Mouse (Mus musculus) heart, embryonic 11.5 days (tissue): ENCODE data around the gene Morc4. TPM values are rescaled to one million over a fixed set of nuclear protein-coding genes. Genes with fewer than 3 reads are reported as not detected.

Experiments used
- ATAC-seq: fragments of 200-750 bp; cut with Nextera tagmentation; replicated peaks from 2 replicates; pipeline ENCODE4 v1.8.0; 2017; ENCODE audit warnings: moderate library complexity; ENCODE audit not compliant: insufficient number of reproducible peaks, low FRiP score, low TSS enrichment
- H3K27ac ChIP-seq: fragments of 300-500 bp; sonication (generic); 2 replicates; pipeline ENCODE4 v1.5.1; 2014; ENCODE audit warnings: mild to moderate bottlenecking, low read depth, low read length
- H3K27me3 ChIP-seq: fragments of 300-500 bp; sonication (generic); 2 replicates; pipeline ENCODE4 v1.6.1; 2014; ENCODE audit warnings: mild to moderate bottlenecking, low read length, mixed read lengths; ENCODE audit not compliant: control insufficient read depth, insufficient read depth
- H3K36me3 ChIP-seq: fragments of 300-500 bp; sonication (generic); 2 replicates; pipeline ENCODE4 v1.6.1; 2014; ENCODE audit warnings: mild to moderate bottlenecking, low read length, moderate library complexity, mixed read lengths; ENCODE audit not compliant: control insufficient read depth, insufficient read depth
- H3K4me1 ChIP-seq: fragments of 300-500 bp; sonication (generic); 2 replicates; pipeline ENCODE4 v1.6.1; 2014; ENCODE audit warnings: low read length; ENCODE audit not compliant: control insufficient read depth, insufficient read depth
- H3K4me2 ChIP-seq: fragments of 300-500 bp; sonication (generic); 2 replicates; pipeline ENCODE4 v1.6.1; 2014; ENCODE audit warnings: mild to moderate bottlenecking, moderate library complexity
- H3K4me3 ChIP-seq: fragments of 300-500 bp; sonication (generic); 2 replicates; pipeline ENCODE4 v1.5.1; 2014; ENCODE audit warnings: low read depth, low read length
- H3K9ac ChIP-seq: fragments of 300-500 bp; sonication (generic); 2 replicates; pipeline ENCODE4 v1.6.1; 2014; ENCODE audit warnings: mild to moderate bottlenecking, low read depth, low read length, moderate library complexity
- H3K9me3 ChIP-seq: fragments of 300-500 bp; sonication (generic); replicated peaks from 2 replicates; pipeline ENCODE4 v1.6.1; 2016; ENCODE audit warnings: low read length; ENCODE audit not compliant: control insufficient read depth
- WGBS: fragments of 180-500 bp; shearing (Covaris S2); extraction: QIAGEN DNeasy Blood & Tissue Kit; methylation state at CpG from one replicate; pipeline ENCODE4 v1.1.7; 2014; ENCODE audit not compliant: insufficient replicate concordance; 5-methylcytosine and 5-hydroxymethylcytosine counted together
- polyA plus RNA-seq: library from polyadenylated mRNA; unstranded; fragments of >200 nt; fragmentation: Nextera tagmentation; extraction: Ambion mirVana; gene quantifications from 2 replicates; pipeline ENCODE4 v1.2.1, GENCODE M21; 2014

Gene Morc4
- 10.2 and 10.3 TPM in 2 replicates for polyA plus RNA-seq

- no peaks in the 10 kb centered on the region for H3K27me3 ChIP-seq
- 20% methylated on average over 74 of the region's 87 CpGs for WGBS
- H3K27ac ChIP-seq: no peak within 1 kb of the TSS
- ATAC-seq: peak; percentile 84
- H3K4me1 ChIP-seq: no peaks in the 10 kb centered on the region
- peak within 1 kb of the TSS; percentile 73 for H3K4me2 ChIP-seq
- H3K4me3 ChIP-seq: peak within 1 kb of the TSS; percentile 61
- H3K9me3 ChIP-seq: no peaks in the 10 kb centered on the region
- peak within 1 kb of the TSS; percentile 72; the same call in 1 of the 2 replicates for H3K9ac ChIP-seq
- no peaks in the 10 kb centered on the region for H3K36me3 ChIP-seq
Observed at GRCm38 (mm10) chrX:139870938-139871791, at the start of gene Morc4. TSS of gene Morc4 (minus strand) at chrX:139871677.

DNA sequence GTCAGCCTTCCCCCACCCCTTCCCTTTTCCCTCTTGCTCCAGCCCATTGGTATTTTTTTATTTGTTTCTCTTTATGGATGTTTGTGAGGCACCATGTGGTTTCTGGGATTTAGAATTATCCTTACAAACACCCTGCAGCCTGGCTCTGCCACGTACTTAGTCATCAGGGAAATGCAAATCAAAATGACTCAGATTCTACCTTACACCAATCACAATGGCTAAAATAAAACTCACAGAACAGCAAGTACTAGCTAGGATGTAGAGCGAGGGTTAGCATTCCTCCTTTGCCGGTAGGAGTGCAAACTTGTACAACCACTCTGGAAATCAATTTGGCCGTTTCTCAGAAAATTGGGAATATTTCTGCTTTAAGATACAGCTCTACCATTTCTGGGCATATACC is 49.1 kb upstream of the Morc4 start:
- Histone ChIP-seq H3K9ac (no peak overlapping the region), H3K4me2 (no peak overlapping the region), H3K4me3 (no peak overlapping the region), H3K27ac (no peak overlapping the region), H3K27me3 (no peaks in the 10 kb centered on the region), H3K4me1 (no peaks in the 10 kb centered on the region), H3K36me3 (no peaks in the 10 kb centered on the region), H3K9me3 (no peaks in the 10 kb centered on the region)
- WGBS: 85% methylated on average over 4 of the region's 4 CpGs
- no peak for ATAC-seq

DNA sequence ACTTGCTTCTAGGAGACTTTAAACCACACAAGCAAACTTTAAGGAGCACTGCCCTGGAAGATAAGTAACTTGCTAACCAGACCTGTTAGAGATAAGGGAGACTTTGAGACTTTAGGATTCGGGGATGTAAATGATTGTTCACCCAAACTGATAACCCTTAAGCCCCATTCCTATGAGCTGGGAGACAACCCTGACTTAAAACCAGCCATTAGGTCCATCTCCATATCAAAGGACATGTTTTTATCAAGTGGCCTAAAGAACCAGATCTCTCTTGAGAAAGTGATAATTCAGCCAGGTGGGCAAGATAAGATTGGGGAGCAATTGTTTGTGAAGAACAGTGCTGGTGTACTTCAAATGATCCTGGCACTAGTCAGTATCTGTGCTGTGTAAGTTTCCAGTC is 19.9 kb upstream of the Morc4 start:
- Histone ChIP-seq H3K4me3 (no peak overlapping the region), H3K9ac (no peak overlapping the region), H3K9me3 (no peaks in the 10 kb centered on the region), H3K4me2 (no peak overlapping the region), H3K36me3 (no peaks in the 10 kb centered on the region), H3K4me1 (no peaks in the 10 kb centered on the region), H3K27me3 (no peaks in the 10 kb centered on the region), H3K27ac (no peak overlapping the region)
- 31% methylated on average over 1 of the region's 1 CpGs for WGBS
- ATAC-seq: no peak

DNA sequence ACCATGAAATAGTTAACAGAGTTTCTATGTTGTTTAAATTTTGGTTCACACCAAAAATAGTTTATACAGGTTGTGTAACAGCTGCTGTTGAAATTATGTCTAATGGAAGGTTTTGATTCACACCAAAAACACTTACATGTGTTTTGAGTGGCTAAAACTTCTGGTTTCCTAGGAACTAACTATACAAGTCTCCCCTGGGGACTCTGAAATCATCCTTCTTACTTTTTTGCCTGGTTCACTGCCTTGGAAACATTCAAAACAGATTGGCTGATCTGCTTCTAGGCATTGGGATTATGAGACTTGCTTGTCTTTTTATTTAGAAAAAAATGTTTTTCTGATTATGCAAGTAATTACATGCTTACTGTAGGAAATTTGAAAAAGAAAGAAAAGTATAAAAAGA is 11.7 kb upstream of the Morc4 start:
- Histone ChIP-seq H3K4me2 (no peak overlapping the region), H3K4me1 (no peaks in the 10 kb centered on the region), H3K9me3 (no peaks in the 10 kb centered on the region), H3K27ac (no peak overlapping the region), H3K27me3 (no peaks in the 10 kb centered on the region), H3K9ac (no peak overlapping the region), H3K4me3 (no peak overlapping the region), H3K36me3 (no peaks in the 10 kb centered on the region)
- no peak for ATAC-seq

DNA sequence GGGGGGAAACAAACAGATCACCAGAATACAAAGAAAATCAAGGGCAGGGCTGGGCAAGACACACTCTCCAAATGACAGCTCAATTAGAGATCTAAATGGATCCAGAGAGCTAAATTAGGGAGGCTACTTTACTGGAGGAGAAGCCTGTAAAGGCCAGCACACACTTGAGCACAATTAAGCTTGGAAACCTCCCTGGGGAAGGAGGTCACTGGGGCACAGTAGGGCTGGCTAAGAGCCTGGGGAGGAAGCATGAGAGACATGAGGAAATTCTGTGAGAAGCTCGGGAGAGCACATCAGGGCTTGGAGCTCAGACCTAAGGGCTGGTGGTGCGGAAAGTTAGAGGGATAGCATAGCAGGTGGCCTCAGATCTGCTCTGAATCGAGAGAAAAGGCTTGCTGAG is 6.5 kb upstream of the Morc4 start:
- 42% methylated on average over 3 of the region's 3 CpGs for WGBS
- H3K9me3 ChIP-seq: no peaks in the 10 kb centered on the region
- H3K36me3 ChIP-seq: no peaks in the 10 kb centered on the region
- ATAC-seq: no peak
- H3K27me3 ChIP-seq: no peaks in the 10 kb centered on the region
- no peak overlapping the region for H3K4me2 ChIP-seq
- no peak overlapping the region for H3K9ac ChIP-seq
- no peak overlapping the region for H3K4me3 ChIP-seq
- no peak overlapping the region for H3K27ac ChIP-seq
- no peaks in the 10 kb centered on the region for H3K4me1 ChIP-seq

DNA sequence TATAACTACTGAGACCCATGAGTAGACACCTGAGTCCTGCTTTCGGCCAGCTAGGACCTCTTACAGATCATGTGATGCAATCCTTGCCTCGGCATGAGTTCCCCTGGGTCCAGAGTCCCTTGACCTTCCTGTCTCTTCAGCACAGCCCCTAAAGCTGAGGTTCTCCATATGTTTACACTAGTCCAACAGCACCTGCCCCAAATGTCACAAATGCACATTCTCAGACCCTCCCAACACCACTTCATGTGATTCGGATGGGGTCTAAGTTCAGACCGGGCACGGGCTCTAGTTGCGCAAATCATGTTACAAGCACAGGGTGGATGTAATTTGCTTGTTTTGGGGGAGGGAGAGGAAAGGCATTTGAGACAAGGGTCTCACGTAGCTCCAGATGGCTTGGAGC is 5.6 kb upstream of the Morc4 start:
- Histone ChIP-seq H3K27ac (no peak overlapping the region), H3K27me3 (no peaks in the 10 kb centered on the region), H3K4me1 (no peaks in the 10 kb centered on the region), H3K4me2 (no peak overlapping the region), H3K4me3 (no peak overlapping the region), H3K9me3 (no peaks in the 10 kb centered on the region), H3K9ac (no peak overlapping the region), H3K36me3 (no peaks in the 10 kb centered on the region)
- 75% methylated on average over 7 of the region's 7 CpGs for WGBS
- no peak for ATAC-seq

- Histone ChIP-seq H3K4me3 (peak overlapping the region; percentile 61), H3K36me3 (no peaks in the 10 kb centered on the region), H3K9me3 (no peaks in the 10 kb centered on the region), H3K9ac (no peak overlapping the region), H3K27me3 (no peaks in the 10 kb centered on the region), H3K27ac (no peak overlapping the region), H3K4me1 (no peaks in the 10 kb centered on the region), H3K4me2 (peak overlapping the region; percentile 73)
- 19% methylated on average over 15 of the region's 15 CpGs for WGBS
- ATAC-seq: no peak; the same call in 1 of the 2 replicates
Observed at GRCm38 (mm10) chrX:139870300-139870711, 1.2 kb downstream of the Morc4 start.

- H3K9ac ChIP-seq: no peak overlapping the region
- H3K36me3 ChIP-seq: no peaks in the 10 kb centered on the region
- ATAC-seq: no peak
- 46% methylated on average over 5 of the region's 5 CpGs for WGBS
- H3K27me3 ChIP-seq: no peaks in the 10 kb centered on the region
- H3K9me3 ChIP-seq: no peaks in the 10 kb centered on the region
- H3K4me2 ChIP-seq: no peak overlapping the region
- H3K4me1 ChIP-seq: no peaks in the 10 kb centered on the region
- no peak overlapping the region for H3K4me3 ChIP-seq
- no peak overlapping the region for H3K27ac ChIP-seq
Observed at GRCm38 (mm10) chrX:139859402-139859801, 12.1 kb downstream of the Morc4 start.

DNA sequence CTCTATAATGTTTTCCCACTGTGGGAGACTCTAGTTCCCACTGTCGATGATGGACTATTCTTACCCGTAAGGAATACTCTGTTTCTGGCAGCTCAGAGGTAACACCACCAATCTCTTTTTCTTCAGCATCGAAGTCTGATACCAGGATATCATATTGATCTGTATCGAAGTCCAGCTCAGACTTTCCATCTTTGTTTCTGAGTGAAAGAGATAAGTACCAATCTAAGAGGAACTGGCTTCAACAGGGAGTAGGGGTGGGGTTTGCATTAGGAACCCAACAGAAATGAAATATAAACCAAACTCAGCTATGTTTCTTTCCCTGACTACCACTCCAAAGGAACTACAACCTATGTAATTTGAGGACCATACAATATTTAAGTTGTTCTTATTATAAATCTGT is 16.7 kb downstream of the Morc4 start:
- Histone ChIP-seq H3K9me3 (no peaks in the 10 kb centered on the region), H3K36me3 (no peaks in the 10 kb centered on the region), H3K4me2 (no peak overlapping the region), H3K27ac (no peak overlapping the region), H3K4me1 (no peaks in the 10 kb centered on the region), H3K27me3 (no peaks in the 10 kb centered on the region), H3K4me3 (no peak overlapping the region), H3K9ac (no peak overlapping the region)
- 76% methylated on average over 4 of the region's 4 CpGs for whole genome bisulfite sequencing
- no peak for ATAC-seq
